Mouse (Mus musculus): ENCODE results near the gene Tsc2. TPM values are rescaled to one million over a fixed set of nuclear protein-coding genes. Genes with fewer than 3 reads are reported as not detected.

The Tsc2 gene
- total and polyA plus RNA-seq, 3 experiments: 104 to 178 (median 110) TPM

DNA sequence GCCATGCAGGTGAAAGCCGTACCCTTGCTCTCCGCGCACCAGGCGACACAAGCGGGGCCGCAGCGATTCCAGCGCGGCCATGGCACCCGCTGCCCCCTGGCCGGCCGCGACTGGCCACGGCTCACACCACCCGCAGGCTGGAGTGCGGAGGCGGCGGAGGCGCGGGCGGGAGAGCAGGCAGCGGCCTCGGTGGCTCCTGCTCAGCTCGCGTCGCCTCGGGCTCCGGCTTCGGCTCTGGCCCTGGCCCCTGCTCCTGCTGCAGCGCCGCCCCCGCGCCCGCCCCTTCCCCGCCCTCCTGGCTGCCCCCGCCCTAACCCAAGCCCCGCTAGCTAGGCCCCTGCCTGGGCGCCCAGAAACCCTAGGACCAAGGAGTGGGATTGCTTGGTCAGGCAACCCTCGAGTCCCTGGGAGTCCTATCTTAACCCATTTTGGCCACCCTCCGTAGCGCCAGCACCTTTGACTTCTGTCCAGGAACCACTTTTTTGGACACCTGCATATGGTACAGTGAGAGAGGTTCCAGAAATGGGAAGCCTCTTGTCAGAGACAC lies 17.7 kb upstream of the Tsc2 start, which contains the start of gene Slc9a3r2:
Slc9a3r2 (minus strand) TSS at position 258 of the 547 bp plus-strand sequence.
- H3K4me3 ChIP-seq: peak within 1 kb of the TSS; percentile 97
- 1% methylated on average over 35 of the region's 41 CpGs for WGBS
- peaks cover 3% of the 10 kb centered on the region for H3K79me2 ChIP-seq (replicated peaks; ENCODE audit: control insufficient read depth, insufficient read depth, low read length)
- peak; percentile 82 to 83 for DNase-seq
- no peaks in the 10 kb centered on the region for H3K27me3 ChIP-seq (ENCODE audit: control insufficient read depth, insufficient read depth, low read length)
- peaks cover 11% of the 10 kb centered on the region for H3K4me1 ChIP-seq (ENCODE audit: control insufficient read depth, insufficient read depth, low read length)
- peak within 1 kb of the TSS; percentile 99 for H3K9ac ChIP-seq (ENCODE audit: low read depth, low read length)
- peak within 1 kb of the TSS; percentile 98 for H3K27ac ChIP-seq
- TF ChIP-seq CTCF (IDR thresholded peaks at IDR 0.05) (no peak), EP300 (IDR thresholded peaks at IDR 0.05; ENCODE audit: insufficient read depth, low read depth, low read length) (no peak), POLR2A (IDR thresholded peaks at IDR 0.05; ENCODE audit: insufficient read depth, low read depth, low read length) (peak; percentile 80)
- intact Hi-C loops (cut with DNase I): loop anchor here (1.0 to 5.0 kb wide), 3 partner anchors 18 to 123 kb away; partner anchors contain the start of genes Nthl1, Traf7 and Tsc2
- no peaks in the 10 kb centered on the region for H3K36me3 ChIP-seq (ENCODE audit: control insufficient read depth, insufficient read depth, low read length)

GRCm38 (mm10) chr17:24649581-24650069 lies 17.2 kb upstream of the Tsc2 start:
- Histone ChIP-seq H3K36me3 (ENCODE audit: control insufficient read depth, insufficient read depth, low read length) (no peaks in the 10 kb centered on the region), H3K4me3 (peak overlapping the region; percentile 97), H3K27ac (peak overlapping the region; percentile 98), H3K4me1 (ENCODE audit: control insufficient read depth, insufficient read depth, low read length) (peaks cover 12% of the 10 kb centered on the region), H3K79me2 (replicated peaks; ENCODE audit: control insufficient read depth, insufficient read depth, low read length) (peaks cover 3% of the 10 kb centered on the region), H3K9ac (ENCODE audit: low read depth, low read length) (peak overlapping the region; percentile 99), H3K27me3 (ENCODE audit: control insufficient read depth, insufficient read depth, low read length) (no peaks in the 10 kb centered on the region)
- under 1% methylated on average over 35 of the region's 35 CpGs for WGBS
- TF ChIP-seq CTCF (IDR thresholded peaks at IDR 0.05) (peak; percentile 43), EP300 (IDR thresholded peaks at IDR 0.05; ENCODE audit: insufficient read depth, low read depth, low read length) (no peak), POLR2A (IDR thresholded peaks at IDR 0.05; ENCODE audit: insufficient read depth, low read depth, low read length) (0 out of 2 replicates have a peak, but pooled peaks have one; percentile 35)
- intact Hi-C loops (cut with DNase I): loop anchor here (1.0 to 10.0 kb wide), 4 partner anchors 17 to 425 kb away; partner anchors contain the start of genes Nthl1, Traf7 and Tsc2
- peak; percentile 80 to 82 for DNase-seq

DNA sequence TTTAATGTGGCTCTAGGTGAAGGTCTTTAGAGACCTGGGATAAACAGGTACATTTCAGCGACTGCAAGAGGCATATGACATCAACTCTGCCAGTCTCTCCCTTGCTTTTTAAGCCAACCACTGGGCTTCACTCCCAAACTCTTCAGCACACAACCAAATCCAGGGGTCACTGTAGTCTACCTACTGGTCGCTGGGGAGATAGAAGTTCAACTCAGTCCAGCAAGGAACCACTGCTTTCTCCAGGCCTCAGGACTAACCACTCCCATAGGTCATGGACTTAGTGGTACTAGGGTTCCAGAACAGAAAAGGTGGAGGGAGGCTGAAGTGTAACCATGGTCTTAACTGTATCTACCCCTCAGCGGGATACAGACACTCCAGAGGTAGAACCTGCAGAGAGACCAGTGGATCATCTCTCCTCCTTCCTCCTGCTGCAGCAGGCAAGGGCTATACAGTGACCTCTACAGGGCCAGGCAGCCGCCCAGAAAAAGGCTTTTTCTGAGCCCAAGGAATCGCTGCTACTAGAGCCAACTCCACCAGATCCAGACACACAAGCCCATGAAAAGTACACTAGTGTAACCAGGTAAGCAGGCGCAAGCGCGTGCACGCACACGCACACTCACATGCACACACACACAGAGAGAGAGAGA lies 16.4 kb upstream of the Tsc2 start:
- peaks cover 3% of the 10 kb centered on the region for H3K79me2 ChIP-seq (replicated peaks; ENCODE audit: control insufficient read depth, insufficient read depth, low read length)
- H3K36me3 ChIP-seq (ENCODE audit: control insufficient read depth, insufficient read depth, low read length): no peaks in the 10 kb centered on the region
- WGBS: 48% methylated on average over 10 of the region's 10 CpGs
- H3K9ac ChIP-seq (ENCODE audit: low read depth, low read length): peak overlapping the region; percentile 99
- H3K4me3 ChIP-seq: peak overlapping the region; percentile 97
- H3K27ac ChIP-seq: peak overlapping the region; percentile 98
- peak; percentile 10; the same call in 1 of the 2 replicates for TF ChIP-seq CTCF (IDR thresholded peaks at IDR 0.05)
- TF ChIP-seq POLR2A (IDR thresholded peaks at IDR 0.05; ENCODE audit: insufficient read depth, low read depth, low read length): no peak
- peak in 1 of 2 experiments; percentile 45 for DNase-seq
- H3K4me1 ChIP-seq (ENCODE audit: control insufficient read depth, insufficient read depth, low read length): peaks cover 11% of the 10 kb centered on the region
- intact Hi-C loops (cut with DNase I): loop anchor here (10.0 kb wide), 1 partner anchor 426 kb away; no protein-coding TSS in a partner anchor
- H3K27me3 ChIP-seq (ENCODE audit: control insufficient read depth, insufficient read depth, low read length): no peaks in the 10 kb centered on the region

DNA sequence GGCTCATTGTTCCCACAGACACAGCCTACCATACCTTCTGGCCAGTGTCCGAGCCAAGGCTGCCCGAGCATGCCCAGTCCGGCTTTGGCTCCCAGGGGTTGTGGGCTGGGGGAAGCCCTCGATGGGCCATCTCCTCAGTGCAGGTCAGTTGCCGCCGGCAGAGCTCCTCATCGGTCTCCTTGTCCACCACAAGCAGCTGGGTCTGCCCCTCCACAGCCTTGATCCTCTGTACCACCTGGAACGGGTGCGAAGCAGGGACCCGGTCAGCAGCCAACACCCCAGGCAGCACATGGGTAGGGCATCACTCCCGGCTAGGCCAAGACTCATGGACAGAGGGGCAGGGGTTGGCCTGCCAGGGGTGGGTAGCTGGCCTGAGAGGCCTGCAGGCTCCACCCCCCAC lies 15.1 kb upstream of the Tsc2 start:
- H3K9ac ChIP-seq (ENCODE audit: low read depth, low read length): peak overlapping the region; percentile 75
- DNase-seq: peak in 1 of 2 experiments; percentile 51
- no peak for TF ChIP-seq EP300 (IDR thresholded peaks at IDR 0.05; ENCODE audit: insufficient read depth, low read depth, low read length)
- no peaks in the 10 kb centered on the region for H3K36me3 ChIP-seq (ENCODE audit: control insufficient read depth, insufficient read depth, low read length)
- H3K27ac ChIP-seq: peak overlapping the region; percentile 99
- intact Hi-C loops (cut with DNase I): loop anchor here (10.0 kb wide), 1 partner anchor 427 kb away; no protein-coding TSS in a partner anchor
- H3K4me3 ChIP-seq: peak overlapping the region; percentile 57
- H3K27me3 ChIP-seq (ENCODE audit: control insufficient read depth, insufficient read depth, low read length): no peaks in the 10 kb centered on the region
- peaks cover 5% of the 10 kb centered on the region for H3K79me2 ChIP-seq (replicated peaks; ENCODE audit: control insufficient read depth, insufficient read depth, low read length)
- H3K4me1 ChIP-seq (ENCODE audit: control insufficient read depth, insufficient read depth, low read length): peaks cover 9% of the 10 kb centered on the region
- WGBS: 56% methylated on average over 11 of the region's 11 CpGs

DNA sequence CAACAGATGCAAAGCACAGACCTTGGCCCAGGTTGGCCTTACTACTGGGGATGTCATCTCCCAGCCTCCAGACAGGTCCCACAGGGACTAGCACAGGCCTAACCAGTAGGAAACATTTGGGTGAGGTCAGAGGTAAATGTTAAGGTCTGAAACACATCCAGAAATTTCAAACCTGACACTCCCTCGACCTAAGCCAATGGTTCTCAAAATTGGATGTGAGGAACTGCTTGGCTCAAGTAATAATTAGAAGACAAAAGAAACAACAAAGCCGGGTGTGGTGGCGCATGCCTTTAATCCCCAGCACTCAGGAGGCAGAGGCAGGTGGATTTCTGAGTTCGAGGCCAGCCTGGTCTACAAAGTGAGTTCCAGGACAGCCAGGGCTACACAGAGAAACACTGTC lies 14.0 kb upstream of the Tsc2 start:
- TF ChIP-seq EP300 (IDR thresholded peaks at IDR 0.05; ENCODE audit: insufficient read depth, low read depth, low read length): no peak
- Histone ChIP-seq H3K36me3 (ENCODE audit: control insufficient read depth, insufficient read depth, low read length) (no peaks in the 10 kb centered on the region), H3K27me3 (ENCODE audit: control insufficient read depth, insufficient read depth, low read length) (no peaks in the 10 kb centered on the region), H3K79me2 (replicated peaks; ENCODE audit: control insufficient read depth, insufficient read depth, low read length) (peaks cover 5% of the 10 kb centered on the region), H3K9ac (ENCODE audit: low read depth, low read length) (no peak overlapping the region), H3K4me1 (ENCODE audit: control insufficient read depth, insufficient read depth, low read length) (peaks cover 7% of the 10 kb centered on the region), H3K27ac (peak overlapping the region; percentile 99), H3K4me3 (peak overlapping the region; percentile 57)
- intact Hi-C loops (cut with DNase I): loop anchor here (10.0 kb wide), 1 partner anchor 428 kb away; no protein-coding TSS in a partner anchor
- DNase-seq: no peak
- WGBS: 53% methylated on average over 4 of the region's 4 CpGs

DNA sequence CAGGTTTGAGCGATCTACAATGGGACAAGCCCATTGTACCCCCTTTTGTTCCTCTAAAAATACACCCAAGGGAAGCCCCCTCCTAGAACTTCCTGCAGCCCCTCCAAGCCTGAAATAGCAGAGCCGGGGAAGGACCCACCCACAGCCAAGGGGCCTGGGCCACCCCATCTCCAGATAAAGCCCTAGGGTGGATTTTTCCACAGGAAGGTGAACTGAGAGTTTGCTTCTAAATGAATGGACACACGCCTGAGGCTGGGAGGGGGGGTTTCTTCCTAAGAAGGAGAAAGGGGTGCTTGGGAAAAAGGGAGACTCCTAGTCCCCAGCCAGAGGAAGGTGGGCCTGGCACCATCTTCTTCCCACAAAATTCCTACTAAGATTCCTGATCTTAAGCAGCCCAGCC lies 13.5 kb upstream of the Tsc2 start:
- TF ChIP-seq POLR2A (IDR thresholded peaks at IDR 0.05; ENCODE audit: insufficient read depth, low read depth, low read length) (no peak; the same call in 1 of the 2 replicates), CTCF (IDR thresholded peaks at IDR 0.05) (no peak), EP300 (IDR thresholded peaks at IDR 0.05; ENCODE audit: insufficient read depth, low read depth, low read length) (no peak)
- H3K9ac ChIP-seq (ENCODE audit: low read depth, low read length): no peak overlapping the region
- H3K27me3 ChIP-seq (ENCODE audit: control insufficient read depth, insufficient read depth, low read length): no peaks in the 10 kb centered on the region
- WGBS: 42% methylated on average over 3 of the region's 3 CpGs
- H3K79me2 ChIP-seq (replicated peaks; ENCODE audit: control insufficient read depth, insufficient read depth, low read length): peaks cover 5% of the 10 kb centered on the region
- H3K4me1 ChIP-seq (ENCODE audit: control insufficient read depth, insufficient read depth, low read length): peaks cover 5% of the 10 kb centered on the region; the same call in 1 of the 2 replicates
- H3K36me3 ChIP-seq (ENCODE audit: control insufficient read depth, insufficient read depth, low read length): no peaks in the 10 kb centered on the region
- intact Hi-C loops (cut with DNase I): loop anchor here (10.0 kb wide), 1 partner anchor 429 kb away; no protein-coding TSS in a partner anchor
- peak; percentile 63 to 79 for DNase-seq
- H3K4me3 ChIP-seq: peak overlapping the region; percentile 39
- H3K27ac ChIP-seq: peak overlapping the region; percentile 99
